Mouse (Mus musculus) frontal cortex, postnatal 10 days (tissue): ENCODE measurements around the gene Mrps24.

Experiments used
- DNase-seq, 2 experiments: peaks; one replicate each; pipeline ENCODE4 v3.0.0; 2022; ENCODE audit warnings: low spot score in 2 of 2, mixed read lengths in 1 of 2

Mrps24 gene

DNA sequence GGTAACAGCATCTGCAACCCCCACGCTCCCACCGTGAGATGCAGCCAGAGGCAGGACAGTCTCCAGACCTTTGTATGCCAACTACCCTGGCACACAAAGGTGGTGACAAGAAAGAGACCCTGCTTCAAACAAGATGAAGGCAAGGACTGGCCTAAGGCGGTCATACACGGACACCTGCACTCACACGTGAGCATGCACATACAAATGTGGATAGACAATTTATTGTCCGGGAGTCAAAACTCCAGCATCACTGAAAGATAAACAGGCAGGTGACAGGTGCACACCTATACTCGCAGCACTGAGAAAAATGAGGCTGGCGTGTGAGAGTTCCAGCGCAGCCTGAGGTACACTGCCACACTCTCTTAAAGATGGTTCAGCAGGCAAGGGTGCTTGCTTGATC lies 9.5 kb downstream of the Mrps24 start:
- no peak for DNase-seq

- DNase-seq, result no peak
Measured at GRCm38 (mm10) chr11:5703341-5703740, 12.1 kb downstream of the Mrps24 start.

DNA sequence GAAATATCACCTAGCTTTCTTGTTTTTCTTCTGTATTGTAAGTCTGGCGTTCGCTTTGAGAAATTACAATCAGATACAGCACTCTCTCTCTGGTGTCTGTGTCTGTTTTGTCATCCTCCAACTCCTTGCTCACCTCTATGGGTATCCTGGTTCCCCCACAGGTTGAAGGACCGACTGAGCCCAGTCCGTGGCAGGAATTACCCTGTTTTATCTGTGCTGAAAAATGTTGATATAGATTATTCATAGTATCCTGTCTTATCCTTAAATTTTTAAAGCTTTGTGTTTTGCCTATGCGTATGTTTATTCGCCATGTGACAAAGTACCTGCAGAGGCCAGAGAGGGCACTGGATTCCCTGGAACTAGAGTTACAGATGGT lies 12.5 kb downstream of the Mrps24 start:
- no peak for DNase-seq

GRCm38 (mm10) chr11:5702271-5702956 lies 13.1 kb downstream of the Mrps24 start:
- no peak for DNase-seq

DNA sequence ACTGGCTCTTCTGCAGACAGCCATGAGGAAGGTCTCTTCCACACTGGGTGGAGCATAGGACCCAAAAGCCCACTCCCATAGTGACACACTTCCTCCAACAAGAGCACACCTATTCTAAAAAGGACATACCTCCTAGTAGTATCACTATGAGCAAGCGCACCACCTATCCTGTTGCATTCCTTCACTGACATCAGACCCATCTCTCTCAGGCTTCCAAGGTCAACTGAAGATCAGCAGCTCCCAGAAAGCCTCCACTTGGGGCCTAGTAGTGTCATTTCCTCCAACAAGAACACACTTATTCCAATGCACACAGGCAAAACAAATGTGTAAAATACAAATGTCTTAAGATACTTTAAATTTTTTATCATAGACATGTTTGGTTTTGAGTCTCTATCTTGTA lies 13.7 kb downstream of the Mrps24 start:
- DNase-seq, result no peak

GRCm38 (mm10) chr11:5701300-5701699 lies 14.2 kb downstream of the Mrps24 start:
- DNase-seq, result no peak

DNA sequence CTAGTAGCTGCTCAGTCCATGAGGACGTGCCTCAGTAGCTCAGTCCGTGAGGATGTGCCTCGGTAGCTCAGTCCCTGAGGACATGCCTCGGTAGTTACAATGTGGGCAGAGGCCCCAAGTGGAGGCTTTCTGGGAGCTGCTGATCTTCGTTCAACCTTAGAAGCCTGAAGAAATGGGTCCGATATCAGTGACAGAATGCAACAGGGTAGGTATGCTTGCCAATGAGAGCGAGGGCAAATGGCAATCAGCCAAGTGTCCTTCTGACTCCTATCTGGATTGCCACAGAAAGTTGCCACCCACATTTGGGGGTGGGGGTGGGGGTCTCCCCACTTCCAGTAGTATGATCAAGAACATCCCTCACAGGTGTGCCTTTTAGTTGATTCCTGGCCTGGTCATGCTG lies 14.7 kb downstream of the Mrps24 start:
- no peak for DNase-seq

DNA sequence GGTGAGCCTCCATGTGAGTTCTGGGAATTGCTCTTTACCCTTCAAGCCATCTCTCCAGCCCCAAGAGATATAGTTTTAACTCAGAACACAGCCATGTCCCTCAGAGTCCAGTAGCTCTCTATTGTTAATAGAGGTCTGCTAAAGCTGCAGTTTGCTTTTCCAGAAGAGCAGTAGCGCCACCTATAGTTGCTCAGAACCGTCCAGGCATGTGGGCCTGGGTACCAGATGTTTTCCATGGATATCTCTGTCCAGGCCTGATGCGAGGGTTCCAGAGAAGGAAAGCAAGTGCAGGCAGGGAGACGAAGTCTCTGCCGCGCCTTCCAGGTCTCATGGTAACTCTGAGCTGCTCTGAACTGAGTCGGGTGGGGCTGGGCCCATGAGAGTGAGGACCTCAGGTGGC lies 23.7 kb downstream of the Mrps24 start:
- peak in 1 of 2 experiments; percentile 35 for DNase-seq

GRCm38 (mm10) chr11:5684283-5684682 lies 31.2 kb downstream of the Mrps24 start:
- no peak for DNase-seq

DNA sequence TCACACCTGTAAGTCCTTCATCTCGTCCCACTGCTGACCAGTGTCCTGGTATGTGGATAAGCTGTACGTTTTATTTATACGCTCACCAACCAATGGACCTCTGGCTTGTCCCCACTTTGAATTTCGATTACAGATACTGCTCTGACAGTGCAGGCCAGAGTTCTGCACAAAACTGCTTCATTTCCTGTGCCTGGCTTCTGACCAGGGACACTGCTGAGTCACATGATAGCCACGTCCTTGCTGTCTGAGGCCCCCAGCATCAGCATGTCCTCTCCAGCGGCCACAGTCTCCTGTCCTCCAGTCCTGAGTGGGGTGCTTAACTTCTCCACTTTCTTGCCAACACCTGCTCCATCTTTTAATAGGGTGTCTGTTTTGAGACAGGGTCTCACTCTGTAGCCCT lies 32.9 kb downstream of the Mrps24 start:
- DNase-seq, result no peak
